Mouse (Mus musculus) limb, embryonic 14.5 days (tissue): Measurements from ENCODE around the gene Fnip1. TPM values are rescaled to one million over a fixed set of nuclear protein-coding genes. Genes with fewer than 3 reads are reported as not detected.

ENCODE experiments used
- ATAC-seq: fragments of 200-750 bp; cut with Nextera tagmentation; 2 replicates; pipeline ENCODE4 v1.8.0; 2017; ENCODE audit warnings: low read depth, moderate number of reproducible peaks, moderate TSS enrichment; ENCODE audit not compliant: low FRiP score
- DNase-seq: peaks from one replicate; pipeline ENCODE4 v3.0.0-alpha.2; 2015; ENCODE audit warnings: low spot score
- H3K27ac ChIP-seq: fragments of 300-500 bp; sonication (generic); replicated peaks from 2 replicates; pipeline ENCODE4 v1.5.1; 2014; ENCODE audit warnings: low read depth, mild to moderate bottlenecking, low read length, moderate library complexity, mixed read lengths
- H3K27me3 ChIP-seq: fragments of 300-500 bp; sonication (generic); 2 replicates; pipeline ENCODE4 v1.6.1; 2014; ENCODE audit warnings: low read length, mixed read lengths; ENCODE audit not compliant: control insufficient read depth, insufficient read depth
- H3K36me3 ChIP-seq: fragments of 300-500 bp; sonication (generic); 2 replicates; pipeline ENCODE4 v1.6.1; 2014; ENCODE audit warnings: mild to moderate bottlenecking, low read length, moderate library complexity, mixed read lengths; ENCODE audit not compliant: control insufficient read depth, insufficient read depth
- H3K4me1 ChIP-seq: fragments of 300-500 bp; sonication (generic); 2 replicates; pipeline ENCODE4 v1.6.1; 2014; ENCODE audit warnings: antibody characterized with exemption, low read length, mixed read lengths; ENCODE audit not compliant: control insufficient read depth, insufficient read depth
- H3K4me2 ChIP-seq: fragments of 300-500 bp; sonication (generic); replicated peaks from 2 replicates; pipeline ENCODE4 v1.6.1; 2014; ENCODE audit warnings: low read depth, mild to moderate bottlenecking, low read length, moderate library complexity; ENCODE audit not compliant: severe bottlenecking
- H3K4me3 ChIP-seq: fragments of 300-500 bp; sonication (generic); replicated peaks from 2 replicates; pipeline ENCODE4 v1.5.1; 2014; ENCODE audit warnings: low read length
- H3K9ac ChIP-seq: fragments of 300-500 bp; sonication (generic); 2 replicates; pipeline ENCODE4 v1.6.1; 2014; ENCODE audit warnings: mild to moderate bottlenecking, low read depth, low read length, moderate library complexity; ENCODE audit not compliant: severe bottlenecking
- H3K9me3 ChIP-seq: fragments of 300-500 bp; sonication (generic); 2 replicates; pipeline ENCODE4 v1.6.1; 2016; ENCODE audit warnings: low read length; ENCODE audit not compliant: control insufficient read depth
- POLR2A ChIP-seq: fragments of 200-500 bp; IDR thresholded peaks from 2 replicates; pipeline ENCODE4 v1.8.0; 2012; ENCODE audit warnings: inconsistent platforms, mild to moderate bottlenecking, moderate library complexity, borderline replicate concordance; ENCODE audit not compliant: insufficient read depth, insufficient read length; ENCODE audit errors: extremely low read depth
- WGBS: fragments of 180-500 bp; shearing (Covaris S2); extraction: QIAGEN DNeasy Blood & Tissue Kit; methylation state at CpG from one replicate; pipeline ENCODE4 v1.1.7; 2014; 5-methylcytosine and 5-hydroxymethylcytosine counted together
- polyA plus RNA-seq, 2 experiments: library from polyadenylated mRNA; depleted of rRNA in 1 of 2; stranded (reverse) in 1 of 2; unstranded in 1 of 2; fragments of >200 nt; fragmentation: Nextera tagmentation in 1 of 2; extraction: Ambion mirVana in 1 of 2; gene quantifications; 2 replicates each; pipeline versions ENCODE4 v1.2.1 to v1.2.3; 2012 to 2014

The Fnip1 gene
- polyA plus RNA-seq, 2 experiments, result 9.7 to 13.4 TPM

GRCm38 (mm10) chr11:54427138-54427537, 10.9 kb upstream of the Fnip1 start:
- DNase-seq, result peak; percentile 40
- WGBS, result 21% methylated on average over 2 of the region's 2 CpGs
- peak; percentile 55 for ATAC-seq

GRCm38 (mm10) chr11:54427695-54428352, 10.2 kb upstream of the Fnip1 start:
- no peak overlapping the region for H3K9ac ChIP-seq
- H3K27me3 ChIP-seq, result no peaks in the 10 kb centered on the region
- no peaks in the 10 kb centered on the region for H3K36me3 ChIP-seq
- WGBS, result 60% methylated on average over 12 of the region's 12 CpGs
- no peak for ATAC-seq
- TF ChIP-seq POLR2A, result no peak
- H3K27ac ChIP-seq, result 0 out of 2 replicates have a peak overlapping the region, but pooled peaks have one; percentile 9
- no peak for DNase-seq
- H3K4me1 ChIP-seq, result peaks cover 3% of the 10 kb centered on the region; the same call in 1 of the 2 replicates
- no peaks in the 10 kb centered on the region for H3K9me3 ChIP-seq
- no peak overlapping the region for H3K4me3 ChIP-seq
- H3K4me2 ChIP-seq, result no peak overlapping the region

More at GRCm38 (mm10) chr11:54427138-54427537, 10.9 kb upstream of the Fnip1 start:
- no peak overlapping the region for H3K4me2 ChIP-seq
- peaks cover 3% of the 10 kb centered on the region; the same call in 1 of the 2 replicates for H3K4me1 ChIP-seq
- TF ChIP-seq POLR2A, result no peak
- no peaks in the 10 kb centered on the region for H3K36me3 ChIP-seq
- no peaks in the 10 kb centered on the region for H3K27me3 ChIP-seq
- no peaks in the 10 kb centered on the region for H3K9me3 ChIP-seq
- no peak overlapping the region for H3K9ac ChIP-seq
- no peak overlapping the region for H3K4me3 ChIP-seq
- H3K27ac ChIP-seq, result no peak overlapping the region

- H3K4me2 ChIP-seq, result no peak overlapping the region
- no peak overlapping the region for H3K4me3 ChIP-seq
- no peaks in the 10 kb centered on the region for H3K27me3 ChIP-seq
- TF ChIP-seq POLR2A, result no peak
- H3K27ac ChIP-seq, result no peak overlapping the region
- H3K9me3 ChIP-seq, result no peaks in the 10 kb centered on the region
- 24% methylated on average over 2 of the region's 2 CpGs for WGBS
- peaks cover 3% of the 10 kb centered on the region; the same call in 1 of the 2 replicates for H3K4me1 ChIP-seq
- DNase-seq (peak; percentile 9), ATAC-seq (no peak)
- H3K36me3 ChIP-seq, result no peaks in the 10 kb centered on the region
- H3K9ac ChIP-seq, result no peak overlapping the region
Measured at GRCm38 (mm10) chr11:54429224-54429623, 8.8 kb upstream of the Fnip1 start.

GRCm38 (mm10) chr11:54435797-54436196, 2.2 kb upstream of the Fnip1 start:
- H3K9ac ChIP-seq, result no peak overlapping the region
- H3K4me3 ChIP-seq, result no peak overlapping the region
- H3K27me3 ChIP-seq, result no peaks in the 10 kb centered on the region
- no peak for ATAC-seq
- 92% methylated on average over 1 of the region's 1 CpGs for WGBS
- no peaks in the 10 kb centered on the region for H3K9me3 ChIP-seq
- H3K4me2 ChIP-seq, result no peak overlapping the region
- DNase-seq, result no peak
- no peak overlapping the region for H3K27ac ChIP-seq
- H3K36me3 ChIP-seq, result no peaks in the 10 kb centered on the region
- H3K4me1 ChIP-seq, result peaks cover 9% of the 10 kb centered on the region
- TF ChIP-seq POLR2A, result no peak

GRCm38 (mm10) chr11:54437310-54437822, 633 bp upstream of the Fnip1 start:
- H3K9ac ChIP-seq, result peak overlapping the region; percentile 59
- H3K27ac ChIP-seq, result peak overlapping the region; percentile 61
- H3K9me3 ChIP-seq, result no peaks in the 10 kb centered on the region
- WGBS, result 58% methylated on average over 8 of the region's 8 CpGs
- peak overlapping the region; percentile 95 for H3K4me3 ChIP-seq
- no peak for TF ChIP-seq POLR2A
- H3K4me1 ChIP-seq, result peaks cover 9% of the 10 kb centered on the region
- ATAC-seq (no peak), DNase-seq (no peak)
- no peaks in the 10 kb centered on the region for H3K36me3 ChIP-seq
- H3K27me3 ChIP-seq, result no peaks in the 10 kb centered on the region
- peak overlapping the region; percentile 47 for H3K4me2 ChIP-seq
